Mouse (Mus musculus): ENCODE results near the gene Rbm42. TPM values are rescaled to one million over a fixed set of nuclear protein-coding genes. Genes with fewer than 3 reads are reported as not detected.
A peak's percentile ranks its signal among the peaks of the same experiment; 100 is the strongest.

Rbm42 gene
- total RNA-seq, 2 experiments from 2014 or later = 67.9 to 69.0 TPM

DNA sequence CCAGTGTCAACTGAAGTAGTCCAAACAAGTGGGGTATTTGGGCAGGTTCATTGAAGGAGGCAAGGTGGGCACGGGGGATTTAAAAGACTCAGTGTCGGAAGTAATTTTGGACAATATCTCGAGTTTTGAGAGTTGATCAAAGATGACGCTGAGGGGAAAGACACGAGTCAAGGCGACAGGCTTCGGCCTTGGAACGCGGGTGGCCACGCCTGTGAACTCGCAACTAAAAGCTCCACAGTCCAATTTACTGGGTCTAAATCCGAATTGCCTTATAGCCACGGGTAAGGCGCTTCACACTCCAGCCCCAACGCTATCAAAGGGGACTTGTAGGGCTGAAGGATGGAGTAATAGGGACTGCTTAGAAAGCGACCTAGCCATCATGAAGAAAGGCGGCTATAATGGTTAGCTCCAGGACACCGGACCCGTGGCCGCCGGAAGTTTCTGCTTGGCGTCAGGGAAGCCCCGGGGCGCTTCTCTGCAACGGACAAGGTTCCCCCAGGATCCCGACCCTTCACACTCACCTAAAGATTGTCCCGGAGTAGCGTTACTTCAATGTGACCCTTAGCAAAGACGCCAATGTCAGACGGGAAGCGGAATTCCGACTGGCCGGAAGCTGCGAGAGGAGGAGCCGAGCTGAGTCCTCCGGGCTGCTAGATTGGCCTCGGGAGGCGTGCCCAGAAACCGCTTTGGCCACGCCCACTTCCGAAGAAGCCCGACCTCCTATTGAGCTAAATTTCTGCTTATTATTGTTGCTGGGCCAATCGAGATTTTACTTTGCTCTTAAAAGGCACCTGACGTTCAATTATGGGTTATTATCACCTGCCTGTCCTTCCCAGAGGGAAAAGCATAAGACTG, 24.4 kb downstream of the Rbm42 start, which contains the start of gene Cox6b1:
Gene Cox6b1, minus strand, starts transcription at position 622 of the 855 bp plus-strand sequence.
- peak; percentile 85 to 86 for DNase-seq (ENCODE audit: low spot score in 2 of 2)
- intact Hi-C loops (cut with DNase I) = no loop called here

DNA sequence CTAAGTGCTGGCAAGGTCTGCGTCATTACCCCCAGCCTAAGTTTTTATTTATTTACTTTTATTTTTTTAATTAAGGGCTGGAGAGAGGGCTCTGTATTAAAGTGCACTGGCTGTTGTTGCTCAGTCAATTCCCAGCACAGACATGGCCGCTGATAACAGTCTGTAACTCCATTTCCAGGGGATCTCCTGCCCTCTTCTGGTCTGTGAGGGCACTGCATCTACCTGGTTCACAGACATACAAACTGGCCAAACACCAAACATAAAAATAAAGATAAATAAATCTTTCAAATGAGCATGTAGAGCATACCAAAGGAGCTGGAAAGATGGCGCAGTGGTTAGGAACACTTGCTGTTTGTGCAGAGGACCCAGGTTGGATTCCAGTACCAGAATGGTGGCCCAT, 30.9 kb downstream of the Rbm42 start:
- intact Hi-C loops (cut with DNase I) = loop anchor here (10.0 kb wide), 1 partner anchor 236 kb away; the partner anchor contains the start of gene Ffar3
- peak in 1 of 2 experiments; percentile 30 for DNase-seq (ENCODE audit: low spot score in 2 of 2)

DNA sequence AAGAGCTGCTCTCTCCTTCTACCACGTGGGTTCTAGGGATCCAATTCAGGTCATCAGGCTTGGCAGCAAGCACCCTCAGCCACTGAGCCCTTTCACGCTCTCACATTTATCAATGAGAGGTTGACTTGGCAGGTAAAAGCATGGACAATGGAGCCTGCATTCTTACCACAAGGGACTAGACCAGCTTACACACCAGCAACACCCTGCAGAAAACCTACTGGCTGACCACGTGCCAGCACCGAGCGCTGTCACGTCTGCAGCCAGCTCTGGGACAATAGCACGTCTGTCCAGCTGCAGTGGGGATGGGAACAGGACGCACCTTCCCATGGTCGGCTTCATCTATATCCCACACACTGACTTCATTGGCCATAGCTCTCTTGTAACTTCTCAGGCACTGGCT, 31.5 kb downstream of the Rbm42 start:
- no peak for DNase-seq (ENCODE audit: low spot score in 2 of 2)
- intact Hi-C loops (cut with DNase I) = loop anchor here (10.0 kb wide), 1 partner anchor 236 kb away; the partner anchor contains the start of gene Ffar3

DNA sequence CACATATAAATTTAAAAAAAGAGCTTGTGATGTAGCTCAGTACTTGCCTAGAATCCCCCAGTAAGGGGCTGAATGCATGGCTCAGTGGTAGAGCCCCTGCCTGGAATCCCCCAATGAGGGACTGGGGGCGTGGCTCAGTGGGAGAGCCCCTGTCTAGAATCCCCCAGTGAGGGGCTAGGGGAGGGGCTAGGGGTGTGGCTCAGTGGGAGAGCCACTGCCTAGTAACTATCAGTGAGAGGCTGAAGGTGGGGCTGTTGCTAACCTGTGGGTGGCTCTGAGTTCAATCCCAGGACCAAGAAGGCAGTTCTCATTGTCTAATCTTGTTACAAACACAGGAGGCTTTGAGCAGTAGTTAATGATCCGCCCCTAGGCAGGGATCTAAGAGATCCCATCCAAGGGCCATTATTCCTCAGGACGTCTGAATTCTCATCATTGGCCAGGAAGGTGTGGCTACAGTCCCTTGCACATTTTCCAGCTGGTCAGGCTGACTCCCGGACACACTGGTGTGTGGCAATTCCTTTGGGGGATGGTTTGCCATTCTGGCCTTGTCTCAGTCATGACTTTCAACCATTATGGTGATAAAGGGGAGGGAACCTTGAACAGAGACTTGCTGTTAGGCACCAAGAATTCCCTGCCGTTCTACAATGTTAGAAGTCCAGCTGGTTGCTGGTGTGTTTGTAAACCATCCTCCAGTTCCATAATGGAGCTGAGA, 34.9 kb downstream of the Rbm42 start:
- no peak for DNase-seq (ENCODE audit: low spot score in 2 of 2)
- intact Hi-C loops (cut with DNase I) = loop anchor here (10.0 kb wide), 1 partner anchor 240 kb away; the partner anchor contains the start of gene Ffar3

DNA sequence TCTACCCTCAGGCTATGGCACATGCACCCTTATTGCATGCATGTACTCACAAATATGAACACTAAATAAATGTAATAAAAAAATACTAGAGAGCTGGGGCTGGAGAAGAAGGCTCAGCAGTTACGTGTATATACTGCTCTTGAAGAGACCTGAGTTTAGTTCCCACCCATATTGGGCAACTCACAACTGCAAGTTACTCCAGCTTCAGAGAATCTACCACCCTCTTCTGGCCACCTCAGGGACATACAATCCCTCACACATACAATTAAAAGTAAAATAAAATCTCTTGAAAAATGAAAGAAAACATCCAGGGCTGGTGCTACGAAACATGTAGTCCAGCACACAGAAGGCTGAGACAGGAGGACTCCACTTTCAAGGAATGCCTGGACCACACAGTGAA, 35.7 kb downstream of the Rbm42 start:
- intact Hi-C loops (cut with DNase I) = loop anchor here (10.0 kb wide), 1 partner anchor 240 kb away; the partner anchor contains the start of gene Ffar3
- no peak for DNase-seq (ENCODE audit: low spot score in 2 of 2)

DNA sequence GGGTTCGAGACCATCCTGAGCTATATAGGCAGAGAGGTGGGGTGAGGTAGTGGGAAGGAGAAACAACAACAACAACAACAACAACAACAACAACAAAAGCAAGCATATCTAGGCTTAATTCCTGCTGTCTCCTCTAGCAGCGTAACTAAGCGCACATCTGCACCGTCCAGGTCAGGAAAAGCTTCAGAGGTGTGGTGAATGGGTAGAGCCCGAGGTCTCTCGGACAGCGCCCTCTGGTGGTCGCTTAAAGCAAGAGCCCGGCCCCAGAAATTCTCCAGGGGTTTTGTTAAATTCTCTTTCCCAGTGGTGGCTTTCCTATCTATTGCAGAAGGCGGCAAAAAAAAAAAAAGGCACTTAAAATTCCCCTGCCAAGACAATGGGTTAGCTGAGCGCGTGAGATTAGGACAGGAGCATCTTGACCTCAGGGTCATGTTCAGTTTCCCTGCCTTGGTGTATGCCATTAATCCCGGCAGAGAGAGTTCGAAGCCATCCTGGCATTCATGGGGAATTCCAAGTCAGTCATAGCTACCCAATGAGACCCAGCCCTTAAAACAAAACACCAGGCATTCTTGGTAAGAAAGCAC, 36.5 kb downstream of the Rbm42 start:
- DNase-seq (ENCODE audit: low spot score in 2 of 2) = peak; percentile 44 to 63
- intact Hi-C loops (cut with DNase I) = loop anchor here (2.0 to 10.0 kb wide), 2 partner anchors 25 to 241 kb away; partner anchors contain the start of genes Ffar3 and Kmt2b

DNA sequence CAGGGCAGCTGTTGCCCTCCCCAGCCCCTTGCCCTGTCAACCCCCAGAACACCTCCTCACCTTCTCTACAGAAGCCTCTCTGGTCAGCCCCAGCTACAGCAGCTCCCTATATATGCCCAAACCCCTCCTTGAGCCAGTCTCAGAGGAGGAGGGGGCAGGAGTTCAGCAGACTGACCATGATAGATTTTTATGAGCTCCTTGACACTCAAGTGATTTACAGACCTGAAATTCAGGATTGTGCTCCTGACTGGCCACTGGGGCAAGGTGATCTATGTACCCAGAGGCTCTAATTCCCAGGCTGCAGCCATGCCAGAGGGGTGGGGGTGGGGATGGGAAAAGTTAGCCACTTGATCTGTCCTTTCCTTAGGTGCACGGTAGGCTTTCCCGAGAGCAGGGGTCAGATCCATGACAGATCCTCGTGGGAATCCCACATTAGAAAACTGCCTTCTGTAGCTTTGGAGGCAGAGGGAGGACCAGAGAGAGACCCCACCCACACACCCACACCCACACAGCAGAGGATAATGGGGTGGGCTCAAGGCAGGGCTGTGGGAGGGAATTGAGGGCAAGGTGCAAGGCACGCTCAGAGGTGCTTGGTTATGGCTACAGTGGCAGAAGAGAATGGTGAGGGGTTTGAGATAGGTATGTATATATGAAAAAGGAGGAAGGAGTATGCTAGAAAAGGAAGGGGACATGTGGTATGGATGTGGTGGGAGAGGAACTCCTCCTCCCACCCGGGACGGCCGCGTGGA, 37.3 kb downstream of the Rbm42 start, which contains the start of gene Upk1a:
Gene Upk1a, minus strand, starts transcription at position 194 of the 749 bp plus-strand sequence.
- intact Hi-C loops (cut with DNase I) = loop anchor here (2.0 to 10.0 kb wide), 2 partner anchors 24 to 242 kb away; partner anchors contain the start of genes Ffar3 and Kmt2b
- no peak for DNase-seq (ENCODE audit: low spot score in 2 of 2)

DNA sequence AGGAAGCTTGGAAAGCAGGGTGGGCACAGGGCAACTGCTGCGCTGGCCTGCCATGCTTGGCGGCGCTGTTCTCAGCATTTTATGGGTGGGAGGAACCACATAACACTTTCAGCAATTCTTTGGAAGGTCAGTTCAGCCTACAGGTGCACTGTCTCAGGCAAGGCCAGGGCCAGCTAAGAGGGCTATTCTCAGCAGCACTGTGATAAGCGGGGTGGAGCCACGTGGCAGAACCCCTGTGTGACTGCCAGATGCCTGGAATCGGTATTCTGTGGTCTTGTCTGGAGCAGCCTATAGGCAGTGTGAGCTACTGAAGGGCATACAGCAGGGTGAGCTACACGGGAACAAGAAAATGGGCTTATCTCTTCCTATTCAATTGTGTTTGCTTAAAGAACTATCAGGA, 40.1 kb downstream of the Rbm42 start:
- intact Hi-C loops (cut with DNase I) = loop anchor here (10.0 kb wide), 1 partner anchor 245 kb away; the partner anchor contains the start of gene Ffar3
- no peak for DNase-seq (ENCODE audit: low spot score in 2 of 2)

DNA sequence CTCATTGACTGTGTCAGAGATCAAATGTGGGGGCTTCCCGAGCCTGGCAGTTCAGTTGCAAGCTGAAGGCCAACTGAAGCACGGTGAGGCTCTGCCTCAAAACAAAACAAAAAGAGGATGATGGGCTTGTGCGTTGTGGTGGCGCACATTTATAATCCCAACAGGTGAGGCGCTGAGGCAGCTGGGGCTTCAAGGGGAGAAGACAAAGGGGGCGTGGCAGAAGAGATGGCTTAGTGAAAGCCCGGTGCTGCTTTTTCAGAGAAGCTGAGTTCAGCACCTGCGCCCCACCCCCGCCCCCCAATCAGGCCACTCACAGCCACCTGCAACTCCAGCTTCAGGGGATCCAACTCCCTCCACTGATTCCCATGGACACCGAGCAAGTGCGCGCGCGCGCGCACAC, 41.6 kb downstream of the Rbm42 start:
- intact Hi-C loops (cut with DNase I) = no loop called here
- no peak for DNase-seq (ENCODE audit: low spot score in 2 of 2)

DNA sequence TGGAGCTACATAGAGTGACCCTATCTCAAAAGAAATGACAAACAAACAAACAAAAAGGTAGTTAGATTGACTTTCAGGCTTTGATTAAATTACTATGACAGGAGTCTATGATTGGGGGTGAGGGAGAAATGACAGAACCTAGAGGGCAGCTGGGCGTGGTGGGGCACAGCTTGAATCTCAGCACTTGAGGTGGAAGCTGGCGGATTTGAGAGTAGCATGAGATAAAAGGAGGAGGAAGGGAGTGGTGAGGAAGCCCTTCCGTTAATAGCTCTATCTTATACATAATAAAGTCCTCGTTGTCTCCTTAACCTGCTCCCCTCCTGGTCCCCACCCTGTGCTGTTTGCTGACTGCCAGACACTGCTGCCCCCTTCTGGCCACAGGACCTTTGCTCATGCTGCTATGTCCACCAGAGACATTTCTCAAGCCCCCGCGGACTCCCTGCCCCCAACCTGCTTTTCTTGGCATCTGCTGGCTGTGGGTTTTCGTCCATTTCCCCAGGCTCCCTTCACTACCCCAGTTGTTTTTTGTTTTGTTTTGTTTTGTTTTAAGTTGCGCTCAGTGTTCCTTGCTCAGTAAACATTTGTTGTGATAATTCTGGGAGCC, 42.3 kb downstream of the Rbm42 start:
- intact Hi-C loops (cut with DNase I) = no loop called here
- peak; percentile 43 to 52 for DNase-seq (ENCODE audit: low spot score in 2 of 2)

DNA sequence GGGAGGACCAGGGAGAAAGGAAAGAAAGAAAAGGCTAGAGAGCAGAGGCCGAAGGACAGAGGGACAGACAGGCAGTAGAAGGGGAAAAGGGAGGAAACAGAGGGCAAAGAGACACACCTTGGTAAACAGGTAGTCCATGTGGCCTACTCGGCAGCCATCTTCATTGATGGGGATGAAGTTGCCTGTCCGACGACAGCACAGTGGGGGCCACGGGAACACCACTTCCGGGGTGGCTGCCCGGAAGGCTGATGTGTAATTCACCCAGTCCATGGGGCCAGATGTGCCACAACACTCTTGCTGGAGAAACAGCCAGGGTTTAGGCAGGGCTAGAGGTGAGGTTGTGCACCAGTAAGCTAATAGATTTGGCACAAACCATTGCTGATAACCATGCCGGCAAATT, 45.2 kb downstream of the Rbm42 start:
- intact Hi-C loops (cut with DNase I) = no loop called here
- DNase-seq (ENCODE audit: low spot score in 2 of 2) = no peak

DNA sequence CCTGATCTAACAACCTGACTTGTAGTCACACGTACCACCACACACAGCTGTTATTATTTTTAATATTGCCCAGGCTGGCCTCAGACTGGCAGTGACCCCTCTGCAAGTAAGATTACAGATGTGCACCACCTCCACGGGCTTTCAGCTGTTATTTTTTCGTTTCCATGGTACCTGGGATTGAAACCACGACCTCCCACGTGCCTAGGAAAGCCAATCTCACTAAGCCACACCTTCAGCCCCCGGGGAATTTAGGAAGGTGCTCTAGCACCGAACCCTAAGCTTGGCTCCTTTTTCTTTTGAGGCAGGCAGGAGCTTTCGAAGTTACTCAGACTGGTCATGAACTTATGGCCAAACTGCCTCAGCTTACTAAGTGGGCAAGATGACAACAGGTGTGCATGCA, 45.7 kb downstream of the Rbm42 start:
- DNase-seq (ENCODE audit: low spot score in 2 of 2) = no peak
- intact Hi-C loops (cut with DNase I) = no loop called here

DNA sequence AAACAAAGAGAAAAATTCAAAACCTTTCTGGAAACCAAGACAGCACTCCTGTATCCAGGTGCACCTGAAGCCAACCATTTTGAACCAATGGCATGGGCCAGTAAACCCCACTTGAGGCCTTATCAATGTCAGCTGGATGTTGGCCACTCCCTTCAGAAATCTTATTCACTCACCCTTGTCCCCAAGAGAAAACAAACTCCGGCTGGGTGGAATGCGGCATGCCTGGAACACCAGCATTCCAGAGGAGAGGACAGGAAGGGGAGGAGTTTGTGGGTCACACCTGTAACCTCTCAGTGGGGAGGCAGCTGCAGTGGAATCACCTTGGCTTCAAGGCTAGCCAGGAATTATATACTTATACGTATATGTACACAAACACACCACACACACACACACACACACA, 47.5 kb downstream of the Rbm42 start:
- DNase-seq (ENCODE audit: low spot score in 2 of 2) = no peak
- intact Hi-C loops (cut with DNase I) = no loop called here

DNA sequence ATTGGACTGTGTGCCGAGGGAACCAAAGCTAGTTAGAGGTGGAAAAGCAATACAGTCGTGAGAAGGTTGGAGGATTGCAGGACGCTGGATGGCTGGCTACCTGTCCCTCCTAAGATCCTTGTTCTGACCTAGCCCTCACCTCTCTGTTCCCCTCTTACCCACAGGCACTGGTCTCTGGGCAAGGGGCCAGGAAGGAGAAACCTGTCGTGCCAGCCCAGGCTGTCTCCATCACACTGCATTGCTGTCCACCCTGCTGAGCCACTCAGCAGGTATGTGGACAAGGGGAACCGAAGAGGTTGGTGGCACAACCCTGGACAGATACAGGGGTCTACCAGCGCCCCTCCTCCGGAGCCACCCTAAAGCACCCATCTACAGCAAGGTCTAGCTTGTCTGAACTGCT, 49.5 kb downstream of the Rbm42 start:
- no peak for DNase-seq (ENCODE audit: low spot score in 2 of 2)

DNA sequence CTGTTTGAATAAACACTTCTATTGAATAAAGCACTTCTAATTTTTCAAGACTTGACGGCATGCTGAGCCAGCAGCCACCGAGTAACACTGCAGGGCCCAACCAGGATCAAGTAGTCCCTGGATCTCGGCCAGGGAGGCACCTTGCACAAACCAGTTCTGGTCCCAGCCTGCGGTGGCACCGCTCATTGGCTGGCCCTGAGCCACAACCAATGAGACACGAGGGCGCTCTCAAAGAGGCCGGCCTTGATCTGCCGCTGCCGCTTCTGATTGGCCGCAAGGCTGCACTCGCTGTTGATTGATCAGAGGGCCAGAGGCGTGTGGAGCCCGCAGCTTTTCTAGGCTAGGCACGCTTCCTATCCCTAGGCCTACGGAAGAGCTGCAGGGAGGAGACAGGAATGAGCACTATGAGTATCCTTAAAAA, 50.2 kb downstream of the Rbm42 start:
- intact Hi-C loops (cut with DNase I) = no loop called here
- DNase-seq (ENCODE audit: low spot score in 2 of 2) = peak; percentile 92 to 95

More for the DNA sequence above, 49.5 kb downstream of the Rbm42 start:
- intact Hi-C loops (cut with DNase I) = no loop called here

DNA sequence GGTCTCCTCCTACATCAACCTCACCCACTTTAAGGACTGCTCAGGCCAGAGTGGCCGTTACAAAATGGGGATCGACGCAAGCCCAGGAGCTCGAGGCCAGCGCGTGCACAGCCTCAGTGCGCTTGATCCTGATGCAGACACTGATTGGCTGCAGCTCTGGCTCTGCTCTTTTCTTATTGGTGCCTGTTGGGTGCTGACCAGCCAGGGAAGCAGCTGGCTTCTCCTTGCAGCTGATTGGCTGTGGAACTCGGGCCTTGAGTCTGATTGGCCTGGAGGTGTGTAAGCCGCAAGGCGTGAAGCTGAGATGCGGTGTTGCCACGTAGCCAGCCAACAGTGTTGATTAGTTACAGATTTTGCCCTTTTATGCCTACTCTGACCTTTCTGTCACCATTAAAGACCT, 51.3 kb downstream of the Rbm42 start, which contains the start of gene Zbtb32:
Gene Zbtb32, minus strand, starts transcription at position 124 of the 400 bp plus-strand sequence.
- intact Hi-C loops (cut with DNase I) = no loop called here
- no peak for DNase-seq (ENCODE audit: low spot score in 2 of 2)

DNA sequence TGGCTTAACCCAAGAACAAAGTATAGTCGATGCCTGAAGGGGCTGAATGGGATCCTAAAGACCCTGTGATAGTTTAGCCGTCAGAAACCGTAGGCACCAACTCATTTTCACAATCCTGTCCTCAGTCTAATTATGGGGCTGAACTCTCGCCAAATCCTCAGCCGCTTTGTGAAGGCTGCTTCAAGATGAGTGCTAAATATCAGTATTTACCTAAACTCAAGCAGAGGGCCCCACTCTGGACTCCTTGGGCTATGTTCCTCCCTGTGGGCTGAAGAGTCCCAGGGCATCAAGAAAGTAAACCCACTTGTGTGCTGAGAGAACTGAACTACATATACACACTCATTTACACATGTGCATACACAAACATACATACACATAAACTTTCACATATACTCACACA, 53.3 kb downstream of the Rbm42 start:
- no peak for DNase-seq (ENCODE audit: low spot score in 2 of 2)
- intact Hi-C loops (cut with DNase I) = no loop called here

DNA sequence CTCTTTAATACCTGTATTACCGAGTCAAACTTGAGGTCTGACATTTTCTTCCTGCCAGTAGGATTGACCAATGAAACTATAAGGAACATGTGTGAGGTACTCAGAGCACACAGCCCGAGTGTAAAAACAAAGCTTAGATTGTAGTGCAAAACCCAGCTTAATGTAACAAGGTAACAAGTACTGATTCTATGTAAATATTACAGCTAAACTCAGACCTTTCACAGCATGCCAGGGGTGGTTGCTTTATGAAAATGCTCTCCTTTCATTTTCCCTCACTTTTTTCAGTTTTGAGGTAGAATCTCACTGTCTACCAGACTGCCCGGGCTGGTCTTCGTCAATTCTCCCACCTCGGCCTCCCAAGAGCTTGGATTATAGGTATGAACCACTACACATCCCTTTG, 54.0 kb downstream of the Rbm42 start:
- DNase-seq (ENCODE audit: low spot score in 2 of 2) = no peak
- intact Hi-C loops (cut with DNase I) = no loop called here
